Mouse (Mus musculus): ENCODE data around the gene Gpr180.
"Not testable (repeated sequence)": the region's sequence is repeated elsewhere in the genome, so short reads cannot be mapped to it uniquely, and the experiment has no call there.

The Gpr180 gene

DNA sequence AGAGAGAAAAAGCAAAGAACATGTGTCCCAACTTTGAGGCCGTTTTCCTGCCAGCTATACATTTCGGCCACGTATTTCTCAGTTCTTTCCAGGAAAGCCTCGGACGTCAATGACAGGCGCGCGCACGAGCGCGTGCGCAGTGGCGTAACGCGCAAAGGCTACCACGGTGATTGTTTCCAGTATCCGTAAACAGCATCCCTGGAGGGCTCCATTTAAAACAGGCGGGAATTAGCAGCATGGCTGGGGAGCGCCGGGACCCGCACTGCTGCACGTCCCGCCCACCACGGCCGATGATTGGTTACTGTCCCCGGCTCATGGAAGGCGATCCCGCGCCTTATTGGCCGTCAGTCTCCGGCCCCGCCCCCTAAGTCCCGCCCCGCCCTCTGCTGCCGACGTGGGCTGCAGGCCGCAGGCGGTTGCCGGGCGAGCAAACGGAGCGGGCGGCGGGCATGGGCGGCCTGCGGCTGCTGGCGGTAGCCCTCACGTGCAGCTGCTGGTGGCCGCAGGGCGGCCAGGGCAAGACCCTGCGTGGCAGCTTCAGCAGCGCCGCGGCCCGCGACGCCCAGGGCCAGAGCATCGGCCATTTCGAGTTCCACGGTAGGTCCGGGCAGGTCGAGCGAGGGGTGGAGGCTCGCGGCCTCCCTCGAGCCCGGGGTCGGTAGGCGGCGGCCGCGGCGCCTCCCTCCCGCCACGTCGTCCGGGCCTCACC, at the start of gene Gpr180:
Gene Gpr180 (plus strand): TSS at position 415 of the 709 bp plus-strand sequence.
- DNase-seq (ENCODE audit: low read depth, low spot score), result peak; percentile 98

DNA sequence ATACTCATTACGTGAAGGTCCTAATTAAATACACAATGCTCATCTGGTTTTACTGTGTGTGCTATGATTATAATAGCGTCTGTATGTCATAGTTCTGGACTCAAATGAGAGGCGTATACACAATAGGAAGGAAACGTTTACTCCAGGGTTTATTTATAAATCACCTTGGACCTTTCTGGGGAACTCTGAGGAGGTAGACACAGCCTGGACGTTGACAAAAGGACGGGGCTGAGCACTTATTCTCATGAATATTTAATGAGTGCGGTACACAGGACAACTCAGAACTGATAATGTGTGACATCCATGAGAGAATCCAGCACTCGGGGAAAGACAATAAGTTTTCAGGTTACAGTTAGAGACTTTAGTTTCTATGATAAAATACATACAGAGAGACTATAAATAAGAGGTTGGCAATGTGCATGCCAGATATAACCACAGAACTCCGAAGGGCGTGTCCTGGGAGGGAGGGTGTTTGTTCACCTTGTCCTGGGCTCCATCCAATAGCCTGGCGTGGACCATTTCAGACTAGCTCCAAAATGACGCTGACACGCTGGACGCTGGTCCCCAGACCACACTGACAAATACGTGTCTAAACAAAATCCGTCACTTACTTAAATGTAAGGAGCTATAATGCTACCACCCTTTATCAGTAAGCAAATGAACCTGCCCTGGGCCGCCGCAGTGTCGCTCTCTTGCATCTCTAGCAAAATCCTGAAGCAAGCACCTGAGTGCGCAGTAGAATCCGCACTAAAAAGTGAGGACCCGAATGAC, 48.3 kb upstream of the Gpr180 start:
- DNase-seq (ENCODE audit: low read depth, low spot score), result peak; percentile 54

DNA sequence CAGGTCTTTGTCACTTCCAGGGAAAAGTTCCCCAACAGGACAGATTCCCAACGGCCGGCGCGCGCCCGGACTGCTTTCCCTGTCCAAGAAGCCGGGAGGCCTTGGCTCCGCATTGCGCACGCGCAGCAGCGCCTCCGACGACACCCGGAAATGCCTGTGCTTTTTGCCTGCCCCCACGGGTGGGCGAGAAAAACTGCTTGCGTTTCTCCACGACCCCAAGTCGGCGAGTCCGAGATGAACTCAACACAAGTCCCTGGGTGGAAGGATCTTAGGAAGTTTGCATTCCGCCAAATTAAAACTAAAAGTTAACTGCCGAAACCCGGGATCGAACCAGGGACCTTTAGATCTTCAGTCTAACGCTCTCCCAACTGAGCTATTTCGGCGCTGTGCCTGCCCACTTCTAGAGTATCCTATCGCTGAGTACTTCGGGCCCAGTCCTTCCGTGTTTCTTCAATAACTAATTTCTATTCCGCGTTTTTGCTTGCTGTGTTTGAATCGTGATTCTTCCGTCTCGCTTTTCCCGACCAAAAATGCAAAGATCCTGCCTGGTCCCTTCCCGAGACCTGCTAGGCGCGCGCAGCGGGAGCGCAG, 47.6 kb upstream of the Gpr180 start:
- DNase-seq (ENCODE audit: low read depth, low spot score), result peak; percentile 97

DNA sequence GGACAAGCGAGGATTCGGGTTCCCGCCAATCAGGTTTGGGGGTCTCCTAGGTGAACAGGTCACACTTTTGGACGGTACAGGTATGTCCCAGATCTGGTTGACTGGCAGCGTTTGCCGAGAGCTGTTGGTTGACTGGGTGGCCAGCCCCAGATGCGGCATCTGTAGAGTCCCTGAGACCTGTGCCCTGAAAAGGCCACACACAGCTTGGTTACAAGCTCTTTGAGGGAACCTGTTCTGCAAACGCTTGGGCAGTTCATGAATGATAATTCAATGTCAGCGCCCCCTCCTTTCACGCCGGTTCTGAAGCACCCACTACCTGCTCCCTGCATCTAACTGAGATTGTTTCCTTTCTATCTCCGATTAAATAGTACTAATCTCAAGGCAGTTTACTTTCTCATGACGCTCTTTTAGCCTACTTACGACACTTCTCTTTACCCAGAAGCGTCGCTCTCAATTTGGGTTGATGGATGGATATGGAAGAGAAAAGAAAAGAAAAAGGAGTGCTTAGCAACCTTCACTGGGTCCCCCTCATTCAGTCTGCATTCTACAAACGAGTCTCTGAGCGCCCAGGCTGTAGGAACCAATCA, 47.1 kb upstream of the Gpr180 start:
- DNase-seq (ENCODE audit: low read depth, low spot score), result peak; percentile 56

DNA sequence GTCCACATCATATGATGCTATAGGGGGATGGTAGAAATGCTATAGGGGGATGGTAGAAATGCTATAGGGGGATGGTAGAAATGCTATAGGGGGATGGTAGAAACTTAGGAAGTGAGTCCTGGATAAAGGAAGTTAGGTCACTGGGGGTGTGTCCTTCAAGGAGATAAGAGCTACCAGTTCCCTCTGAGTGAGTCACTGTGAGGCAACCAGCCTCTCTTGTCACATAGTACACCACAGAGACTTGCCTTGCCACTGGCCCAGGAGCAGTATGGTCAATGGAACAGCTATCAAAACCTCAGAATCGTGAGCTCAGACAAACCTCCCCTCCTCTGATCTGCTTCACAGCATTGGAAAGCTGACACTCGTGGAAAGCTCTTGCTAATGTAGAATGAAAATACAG, 38.7 kb upstream of the Gpr180 start:
- DNase-seq (ENCODE audit: low read depth, low spot score), result no peak

DNA sequence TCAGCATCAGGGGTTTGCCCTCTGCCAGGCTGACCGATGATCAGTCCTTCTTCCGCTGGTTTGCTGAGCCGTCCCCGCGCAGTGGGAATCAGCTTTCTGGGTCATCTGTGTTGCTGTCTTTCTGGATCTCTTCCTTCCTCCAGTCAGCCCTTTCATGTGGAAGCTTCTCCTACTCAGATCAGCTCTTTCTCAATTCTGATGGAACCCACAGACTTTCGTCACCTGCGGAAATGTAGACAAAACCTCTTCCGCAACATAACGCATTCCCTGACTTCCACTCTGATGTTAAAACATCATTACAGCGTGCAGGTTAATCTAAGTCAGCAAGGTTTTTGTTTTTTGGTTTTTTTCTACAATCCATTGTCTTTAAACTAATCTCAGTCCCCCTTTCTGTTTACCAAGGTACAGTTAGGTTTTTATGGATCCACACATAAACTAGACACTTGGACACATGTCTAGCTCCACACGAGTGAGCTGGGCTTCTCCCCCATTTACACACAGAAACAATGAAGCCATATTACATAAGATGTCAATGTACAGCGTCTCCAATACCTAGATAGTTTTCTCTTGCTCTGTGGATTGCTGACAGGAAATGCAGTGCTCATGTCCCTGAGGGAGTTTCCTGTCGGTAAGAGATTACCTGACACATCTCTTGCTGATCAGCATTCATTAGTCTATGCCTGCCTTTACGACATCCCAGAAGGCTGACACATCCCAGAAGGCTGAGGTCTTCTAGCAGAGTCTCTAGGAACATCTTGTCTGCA, 35.5 kb upstream of the Gpr180 start:
- DNase-seq (ENCODE audit: low read depth, low spot score), result no peak

DNA sequence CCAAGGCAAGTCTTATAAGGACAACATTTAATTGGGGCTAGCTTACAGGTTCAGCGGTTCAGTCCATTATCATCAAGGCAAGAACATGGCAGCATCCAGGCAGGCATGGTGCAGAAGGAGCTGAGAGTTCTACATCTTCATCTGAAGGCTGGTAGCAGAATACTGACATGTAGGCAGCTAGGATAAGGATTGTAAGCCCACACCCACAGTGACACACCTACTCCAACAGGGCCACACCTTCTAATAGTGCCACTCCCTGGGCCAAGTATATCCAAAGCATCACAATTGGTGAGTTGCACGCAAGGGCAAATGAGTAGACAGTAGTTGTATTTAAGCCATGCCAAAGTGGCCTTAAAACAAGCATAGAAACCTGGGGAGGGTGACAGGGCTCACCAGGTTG, 29.5 kb upstream of the Gpr180 start:
- not testable (repeated sequence) for DNase-seq (ENCODE audit: low read depth, low spot score)

DNA sequence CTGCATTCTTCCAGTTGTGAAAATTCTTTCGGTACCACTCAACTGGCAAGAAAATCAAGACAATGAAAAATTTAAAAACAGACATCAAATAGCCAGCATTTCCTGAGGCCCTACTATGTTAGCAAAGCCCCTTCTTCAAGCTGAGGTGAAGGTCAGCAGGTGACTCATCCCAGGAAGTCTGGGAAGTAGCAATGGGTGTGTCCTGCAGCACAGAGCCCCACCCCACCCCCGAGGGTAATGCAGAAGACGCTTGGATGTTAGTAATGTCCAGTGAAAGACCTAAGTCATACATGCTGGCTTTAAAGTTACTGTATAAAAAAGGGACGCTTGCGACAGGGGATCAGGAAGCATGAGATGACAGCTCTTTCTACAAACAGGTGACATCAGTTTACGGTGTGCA, 23.8 kb upstream of the Gpr180 start:
- DNase-seq (ENCODE audit: low read depth, low spot score), result peak; percentile 47

DNA sequence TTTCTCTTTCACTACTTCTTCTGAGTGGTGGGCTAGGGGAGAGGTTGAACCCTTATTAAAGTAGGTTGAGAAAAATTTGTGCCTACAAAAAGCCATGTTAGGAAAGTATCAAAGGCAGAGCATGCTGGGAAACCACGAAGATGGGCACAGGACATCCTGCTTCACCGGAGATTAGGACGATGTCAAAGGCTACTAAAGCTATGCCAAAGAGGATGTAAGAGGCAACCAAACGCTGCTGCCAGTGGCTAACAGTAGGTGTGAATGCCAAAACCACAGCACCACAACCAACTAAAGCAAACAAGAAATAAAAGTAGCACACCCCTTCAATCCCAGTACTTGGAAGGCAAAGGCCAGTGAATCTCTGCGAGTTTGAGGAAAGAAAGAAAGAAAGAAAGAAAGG, 12.8 kb upstream of the Gpr180 start:
- no peak for DNase-seq (ENCODE audit: low read depth, low spot score)

DNA sequence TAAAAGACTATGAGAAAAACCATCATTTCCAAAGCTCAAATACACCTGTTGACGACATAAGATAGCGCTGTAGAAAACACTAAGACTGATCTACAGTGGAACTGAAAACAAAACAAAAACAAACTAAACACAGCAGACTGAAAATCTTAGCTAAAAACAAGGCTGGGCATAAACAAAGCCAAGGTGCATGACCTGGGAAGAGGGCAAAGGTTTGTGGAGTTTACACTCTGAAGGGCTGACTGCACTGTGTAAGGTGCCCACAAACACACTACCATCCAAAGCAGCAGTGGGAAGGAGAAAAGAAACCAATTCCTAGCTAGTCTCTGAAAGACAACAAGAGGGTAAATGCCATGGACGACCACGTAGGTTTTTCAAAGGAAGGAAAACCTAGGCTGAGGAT, 12.2 kb upstream of the Gpr180 start:
- DNase-seq (ENCODE audit: low read depth, low spot score), result no peak

DNA sequence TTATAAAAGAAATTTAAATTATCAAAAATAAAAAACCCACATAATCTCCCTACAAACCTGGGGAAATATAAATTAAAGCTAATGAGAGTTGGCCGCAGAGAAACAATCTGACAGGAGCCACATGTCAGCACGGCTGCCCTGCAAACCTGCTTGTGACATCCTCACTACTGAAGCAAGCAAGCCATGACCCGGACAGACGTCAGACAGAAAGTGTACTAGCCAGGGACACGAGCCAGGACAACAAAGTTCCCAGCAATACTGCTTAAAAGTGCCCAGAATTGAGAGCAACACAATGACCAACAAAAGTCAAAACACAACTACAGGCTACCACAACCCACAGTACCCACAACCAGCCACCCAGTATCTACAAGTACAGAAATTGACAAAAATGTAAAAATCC, 10.7 kb upstream of the Gpr180 start:
- no peak for DNase-seq (ENCODE audit: low read depth, low spot score)

DNA sequence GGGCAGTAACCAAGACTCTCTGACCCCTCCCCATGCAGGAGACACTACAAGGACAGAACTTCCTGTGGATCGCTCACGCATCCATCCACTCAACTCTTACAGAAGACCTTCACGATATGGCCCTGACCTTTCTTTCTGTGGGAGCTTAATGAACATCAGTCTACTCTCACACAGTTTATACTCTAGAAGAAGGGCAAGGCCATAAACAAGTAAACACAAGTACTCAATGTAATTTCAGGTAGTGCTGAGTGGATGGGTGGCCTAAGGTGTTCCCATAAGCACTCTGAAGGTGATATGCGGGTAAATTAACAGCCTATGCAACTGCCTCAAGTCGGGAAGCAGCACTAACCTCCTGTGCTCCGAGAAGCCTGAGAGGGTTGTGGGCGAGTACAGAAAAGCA, 5.5 kb upstream of the Gpr180 start:
- DNase-seq (ENCODE audit: low read depth, low spot score), result no peak

DNA sequence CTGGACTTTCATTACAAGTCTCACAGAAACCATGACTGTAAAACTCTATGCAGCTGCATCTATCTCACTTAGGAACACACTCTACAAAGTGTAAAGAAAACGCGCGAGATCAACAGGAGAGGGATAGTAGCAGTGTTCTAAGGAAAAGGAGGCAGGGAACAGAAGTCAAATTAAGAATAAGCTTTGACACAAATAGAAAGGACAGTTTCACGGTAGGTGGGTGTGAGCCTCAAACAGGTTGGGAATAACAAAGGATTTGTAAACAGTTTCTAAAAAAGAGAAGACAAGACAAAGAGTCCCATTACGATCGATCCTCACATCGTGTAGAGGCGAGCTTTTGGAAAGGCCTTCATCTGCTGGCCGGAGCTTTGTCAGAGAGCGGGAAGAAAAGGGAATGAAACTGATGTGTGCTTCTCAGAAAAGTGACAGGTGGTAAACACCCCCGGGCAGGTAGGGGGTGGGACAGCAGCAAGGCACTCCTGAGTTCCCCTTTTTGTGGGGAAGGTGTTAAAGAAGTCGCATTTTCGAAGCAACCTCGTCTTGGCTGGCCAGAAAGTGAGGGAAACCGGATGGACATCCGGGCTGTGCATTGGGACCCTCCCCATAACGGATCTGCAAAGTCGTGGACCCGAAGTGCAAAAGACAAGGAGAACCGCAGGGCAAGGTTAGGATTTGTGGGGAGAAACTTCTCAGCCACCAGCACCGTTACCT, 4.9 kb upstream of the Gpr180 start:
- no peak for DNase-seq (ENCODE audit: low read depth, low spot score)

DNA sequence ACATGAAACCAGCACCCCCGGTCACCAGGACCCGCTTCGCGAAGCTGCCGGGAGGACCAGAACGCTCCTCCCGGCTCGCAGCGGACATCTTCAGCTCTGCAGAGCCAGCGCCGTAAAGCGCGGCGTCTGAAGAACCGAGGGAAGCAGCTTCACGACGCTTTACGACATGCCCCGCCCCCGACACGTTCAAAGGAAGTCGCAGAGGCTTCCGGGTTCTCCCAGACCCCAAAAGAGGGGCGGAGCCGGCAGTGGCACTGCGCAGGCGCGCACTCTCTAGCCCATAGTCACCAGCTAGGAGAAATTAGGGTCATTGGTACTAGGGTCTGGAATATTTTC, 4.3 kb upstream of the Gpr180 start, which contains the start of gene Tgds:
Gene Tgds (minus strand): TSS at position 114 of the 336 bp plus-strand sequence.
- DNase-seq (ENCODE audit: low read depth, low spot score), result peak; percentile 99

DNA sequence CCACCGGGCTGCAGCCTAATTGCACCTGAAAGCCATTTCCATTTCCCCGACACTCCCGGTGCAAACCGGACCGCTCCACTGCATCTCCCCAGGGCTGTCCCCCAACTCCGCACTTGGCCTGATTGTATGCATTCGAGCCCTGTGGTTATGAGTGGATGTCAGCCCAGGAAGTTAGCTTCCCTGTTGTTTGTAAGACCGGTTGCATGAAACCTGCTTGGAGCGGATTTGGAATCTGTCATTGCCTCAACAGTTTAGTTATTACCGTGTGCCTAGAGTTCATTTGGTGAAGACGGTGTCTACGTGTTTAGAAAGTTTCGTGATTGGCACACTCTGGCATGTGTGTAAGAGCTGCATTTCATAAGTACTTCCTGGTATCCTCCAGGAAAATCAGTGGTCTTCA, 529 bp downstream of the Gpr180 start:
- peak; percentile 51 for DNase-seq (ENCODE audit: low read depth, low spot score)

DNA sequence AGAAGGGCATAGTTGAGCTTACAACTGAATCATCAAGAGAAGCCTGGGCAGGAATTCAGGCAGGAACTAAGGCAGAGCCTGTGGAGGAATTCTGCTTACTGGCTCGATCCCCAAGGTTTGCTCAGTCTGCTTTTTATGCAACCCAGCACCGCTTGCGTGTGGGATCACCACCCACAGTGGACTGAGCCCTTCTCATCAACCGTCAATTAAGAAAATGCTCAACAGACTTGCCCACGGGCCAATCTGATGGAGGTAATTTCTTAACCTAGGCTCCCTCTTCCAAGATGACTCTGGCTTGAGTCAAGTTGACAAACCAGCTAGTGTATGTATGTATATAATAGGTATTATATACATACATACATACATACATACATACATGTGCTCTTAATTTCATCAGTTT, 5.3 kb downstream of the Gpr180 start:
- no peak for DNase-seq (ENCODE audit: low read depth, low spot score)

DNA sequence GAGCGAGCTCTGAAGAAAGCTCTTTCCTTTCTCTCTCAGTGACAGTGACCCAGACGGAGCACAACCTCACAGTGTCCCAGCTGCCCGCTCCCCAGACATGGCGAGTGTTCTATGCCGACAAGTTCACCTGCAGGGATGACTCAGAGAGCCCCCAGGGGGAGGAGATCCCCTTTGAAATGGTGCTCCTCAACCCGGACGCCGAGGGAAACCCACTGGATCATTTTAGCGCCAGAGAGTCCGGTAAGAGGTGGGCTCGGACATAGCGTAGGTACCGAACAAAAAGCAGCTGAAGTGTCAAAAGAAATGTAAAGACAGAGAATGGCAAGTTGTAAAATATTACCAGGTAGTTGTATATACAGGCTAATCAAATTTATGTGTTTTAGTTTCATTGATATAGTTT, 11.1 kb downstream of the Gpr180 start:
- no peak for DNase-seq (ENCODE audit: low read depth, low spot score)

DNA sequence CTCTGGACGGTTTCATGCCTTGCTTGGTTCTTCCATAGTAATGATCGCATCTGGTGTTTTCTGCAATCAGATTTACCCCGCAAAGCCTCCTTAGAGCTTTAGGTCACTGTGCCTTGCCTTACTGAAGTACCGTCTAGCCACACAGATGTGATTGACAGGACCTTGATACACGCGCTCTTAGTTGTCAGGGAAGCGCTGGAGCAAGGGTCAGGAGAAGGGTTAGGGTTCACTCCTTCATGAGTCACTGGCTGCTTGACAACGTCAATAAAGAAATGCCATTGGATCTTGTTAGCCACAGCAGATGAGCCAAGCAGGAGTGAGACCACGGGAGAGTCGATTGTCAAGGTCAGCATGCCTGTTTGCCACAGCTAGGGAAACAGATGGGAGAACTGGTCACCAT, 11.6 kb downstream of the Gpr180 start:
- no peak for DNase-seq (ENCODE audit: low read depth, low spot score)

DNA sequence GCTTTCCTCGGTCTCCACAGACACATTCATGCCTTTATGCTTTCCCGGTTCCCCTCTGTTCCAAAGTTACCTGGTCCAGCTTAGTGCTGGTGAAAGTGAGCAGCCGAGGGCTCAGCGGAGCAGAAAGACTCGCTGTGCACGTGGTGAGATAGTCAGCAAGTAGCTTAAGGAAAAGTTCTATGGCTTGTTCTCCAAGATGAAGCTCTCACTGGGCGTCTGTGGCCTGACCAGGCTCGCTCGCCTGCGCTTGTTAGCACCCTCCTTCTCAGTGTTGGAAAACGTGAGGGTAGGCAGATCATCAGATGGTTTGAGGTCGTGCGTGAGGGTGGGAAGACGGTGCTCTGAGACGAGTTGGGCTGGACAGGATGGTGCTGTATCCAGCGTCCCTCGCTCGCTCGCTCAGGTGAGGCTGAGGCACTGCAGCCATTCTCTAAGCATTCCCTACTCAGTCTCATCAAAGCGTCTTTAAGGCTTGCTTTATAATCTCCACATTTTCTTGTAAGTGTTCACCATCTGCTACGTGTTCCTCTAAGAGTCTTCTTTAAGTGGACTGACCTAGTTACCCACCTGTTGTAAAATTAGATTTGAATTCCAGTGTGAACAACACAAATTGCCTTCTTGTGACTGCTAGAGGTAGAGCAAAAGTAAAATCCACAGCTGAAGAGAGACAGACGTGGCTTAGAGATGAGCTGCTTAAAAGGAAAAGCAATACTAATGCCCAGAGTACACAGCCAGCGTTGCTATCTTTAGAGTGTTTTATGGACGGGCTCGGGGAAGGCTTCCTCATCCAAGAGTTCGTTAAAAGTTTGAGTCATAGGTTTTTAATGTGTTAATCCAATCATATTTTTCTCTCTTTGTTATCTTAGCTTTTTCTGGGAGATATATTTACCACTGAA, 13.9 kb downstream of the Gpr180 start:
- DNase-seq (ENCODE audit: low read depth, low spot score), result no peak

DNA sequence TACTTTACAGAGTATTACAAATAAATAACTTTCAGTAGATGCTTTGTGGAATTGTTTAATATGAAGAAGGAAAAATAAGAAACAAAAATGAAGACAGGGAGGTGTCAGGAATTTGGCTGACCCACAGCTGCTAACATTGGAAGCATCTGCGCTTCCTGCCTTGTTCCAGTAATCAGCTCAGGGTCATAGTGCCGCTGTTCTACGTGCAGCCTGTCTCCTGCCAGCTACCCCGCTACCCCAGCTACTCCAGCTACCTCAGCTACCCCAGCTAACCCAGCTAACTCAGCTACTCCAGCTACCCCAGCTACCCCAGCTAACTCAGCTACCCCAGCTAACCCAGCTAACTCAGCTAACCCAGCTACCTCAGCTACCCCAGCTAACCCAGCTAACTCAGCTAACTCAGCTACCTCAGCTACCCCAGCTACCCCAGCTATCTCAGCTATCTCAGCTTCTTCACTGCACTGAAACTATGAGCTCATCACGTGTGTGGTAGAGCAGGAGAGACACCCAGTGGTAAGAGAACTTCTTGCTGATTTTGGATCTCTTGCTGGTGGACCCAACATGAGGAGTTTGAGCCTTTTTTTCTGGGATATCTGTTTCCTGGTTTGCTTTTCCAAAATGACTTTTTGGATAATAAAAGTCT, 14.8 kb downstream of the Gpr180 start:
- DNase-seq (ENCODE audit: low read depth, low spot score), result no peak

Data from R1 (cell line).